Mouse (Mus musculus) erythroblast, adult 5-6 weeks (primary cell): Measurements from ENCODE around the gene Slc48a1. TPM values are rescaled to one million over a fixed set of nuclear protein-coding genes. Genes with fewer than 3 reads are reported as not detected.
A peak's percentile ranks its signal among the peaks of the same experiment; 100 is the strongest.

Experiments
- ATAC-seq: replicated peaks from 2 replicates; pipeline ENCODE4 v1.8.0; 2016; ENCODE audit warnings: moderate number of reproducible peaks, mild to moderate bottlenecking, moderate TSS enrichment, inconsistent platforms; ENCODE audit not compliant: poor library complexity, low FRiP score, severe bottlenecking
- total RNA-seq, 2 experiments: library from RNA; stranded (forward) in 1 of 2; stranded (reverse) in 1 of 2; fragments of 150-400 nt in 1 of 2; fragments of 200-764, 138-1000 nt in 1 of 2; gene quantifications; 2 replicates each; pipeline versions ENCODE4 v1.2.3 to v1.2.4; 2015 to 2017; ENCODE audit warnings: low replicate concordance in 2 of 2

Gene Slc48a1
- total RNA-seq, 2 experiments from 2014 or later = 185 to 187 TPM

GRCm38 (mm10) chr15:97836153-97836893 lies 58.0 kb downstream of the Slc48a1 start:
- ATAC-seq = no peak

DNA sequence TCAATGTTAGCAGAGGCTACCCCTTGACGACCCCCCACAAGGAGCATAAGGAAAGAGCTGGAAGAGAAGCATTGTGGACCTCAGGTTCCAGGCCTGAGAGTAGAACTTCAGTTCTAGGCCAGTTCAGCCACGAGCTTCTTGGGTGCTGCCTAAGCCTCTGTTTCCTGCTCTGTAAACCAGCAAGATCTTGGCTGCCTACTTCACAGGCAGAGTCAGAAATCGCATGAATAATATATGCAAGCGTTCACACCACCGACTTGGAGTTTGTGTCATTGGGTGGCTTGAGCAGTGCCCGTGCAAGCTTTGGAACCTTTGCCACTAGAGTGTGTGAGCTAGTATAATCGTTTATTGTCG lies 58.6 kb downstream of the Slc48a1 start:
- ATAC-seq = no peak

GRCm38 (mm10) chr15:97837491-97838061 lies 59.3 kb downstream of the Slc48a1 start:
- no peak for ATAC-seq

DNA sequence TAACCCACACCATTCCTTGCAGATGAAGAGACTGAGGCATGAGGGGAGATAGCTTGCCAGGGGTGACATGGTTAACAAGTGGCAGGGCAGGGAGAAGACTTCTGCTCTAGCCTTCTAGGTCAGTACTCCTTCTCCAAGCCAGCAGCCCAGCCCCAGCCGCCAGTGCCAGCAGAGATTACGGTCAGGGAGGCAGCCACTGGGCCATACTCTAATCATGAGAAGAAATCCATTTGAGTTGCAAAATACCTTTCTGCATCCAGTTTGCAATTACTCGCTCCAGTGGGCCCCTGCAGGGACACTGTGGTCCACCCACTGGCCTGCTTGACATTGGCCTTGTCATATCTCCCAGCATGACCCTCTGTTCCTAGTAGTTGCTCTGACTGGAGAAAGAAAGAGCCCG lies 60.1 kb downstream of the Slc48a1 start:
- no peak for ATAC-seq

DNA sequence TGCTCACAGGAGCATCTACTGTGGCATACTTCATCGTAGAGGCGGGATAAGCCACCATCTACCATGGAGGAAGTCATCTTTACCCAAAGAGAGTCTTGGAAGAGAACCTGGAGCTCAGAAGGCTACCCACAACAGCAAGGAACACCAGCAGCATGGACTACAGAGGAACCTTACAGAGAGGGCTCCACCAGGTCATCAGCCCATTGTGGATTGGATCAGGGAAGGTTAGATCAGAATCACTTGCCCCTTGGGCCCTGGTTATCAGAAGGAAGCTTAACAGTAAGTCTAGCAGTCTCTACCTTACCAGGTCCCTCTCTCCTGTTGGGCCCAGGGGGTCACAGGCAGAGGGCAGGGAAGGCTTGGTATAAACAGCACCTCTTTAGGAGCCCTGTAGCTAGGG lies 60.7 kb downstream of the Slc48a1 start:
- no peak for ATAC-seq

GRCm38 (mm10) chr15:97839473-97839872 lies 61.2 kb downstream of the Slc48a1 start:
- ATAC-seq = no peak

- peak; percentile 57 for ATAC-seq
These were observed 61.7 kb downstream of the Slc48a1 start for GRCm38 (mm10) chr15:97839991-97840455.

GRCm38 (mm10) chr15:97840781-97841180 lies 62.5 kb downstream of the Slc48a1 start:
- no peak for ATAC-seq

- no peak for ATAC-seq
These were observed 63.1 kb downstream of the Slc48a1 start for GRCm38 (mm10) chr15:97841383-97841782.

DNA sequence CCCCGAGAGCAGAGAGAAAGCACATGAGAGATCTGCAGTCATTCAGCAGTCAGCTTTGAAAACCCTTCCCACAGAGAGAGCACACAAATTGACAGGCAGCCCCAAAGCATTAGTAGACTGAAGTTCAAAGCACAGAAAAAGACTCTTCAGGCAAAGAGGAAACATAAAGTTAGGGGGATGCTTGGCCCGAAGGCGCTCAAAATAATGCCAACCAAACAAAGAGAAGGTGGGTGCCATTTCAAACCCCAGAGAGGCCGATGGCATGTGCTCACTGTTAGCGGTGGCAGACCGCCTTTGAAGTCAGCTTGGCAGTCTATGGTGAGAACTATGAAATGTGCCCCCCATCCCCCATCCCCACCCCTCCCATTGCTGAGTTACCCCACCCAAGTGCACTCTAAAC lies 63.7 kb downstream of the Slc48a1 start:
- no peak for ATAC-seq

Other genes starting within 250 kb of the Slc48a1 start
- gene Rpap3, start 72.7 kb upstream of the Slc48a1 start, total RNA-seq (2015; ENCODE audit: low replicate concordance) = 0.84 and 2.9 TPM in 2 replicates
- 3.8 and 5.4 TPM in 2 replicates for gene Rpap3, start 72.7 kb upstream of the Slc48a1 start, total RNA-seq (2017; ENCODE audit: low replicate concordance)
- gene Endou, start 47.2 kb upstream of the Slc48a1 start, total RNA-seq (2015; ENCODE audit: low replicate concordance) = not detected in 2 replicates
- gene Endou, start 47.2 kb upstream of the Slc48a1 start, total RNA-seq (2017; ENCODE audit: low replicate concordance) = not detected in 2 replicates
- gene Rapgef3, start 10.5 kb upstream of the Slc48a1 start, total RNA-seq (2015; ENCODE audit: low replicate concordance) = not detected in 2 replicates
- gene Rapgef3, start 10.5 kb upstream of the Slc48a1 start, total RNA-seq (2017; ENCODE audit: low replicate concordance) = 2.3 and 2.6 TPM in 2 replicates
- 3.5 and 7.7 TPM in 2 replicates for gene Hdac7, start 66.0 kb downstream of the Slc48a1 start, total RNA-seq (2015; ENCODE audit: low replicate concordance)
- gene Hdac7, start 66.0 kb downstream of the Slc48a1 start, total RNA-seq (2017; ENCODE audit: low replicate concordance) = 1.1 and 3.8 TPM in 2 replicates
- gene Vdr, start 132.1 kb downstream of the Slc48a1 start, total RNA-seq (2015; ENCODE audit: low replicate concordance) = 0.19 and 0.21 TPM in 2 replicates
- gene Vdr, start 132.1 kb downstream of the Slc48a1 start, total RNA-seq (2017; ENCODE audit: low replicate concordance) = 0.26 TPM in 1 of 2 replicates, not detected in the other
- 8.2 and 18.3 TPM in 2 replicates for gene Tmem106c, start 185.7 kb downstream of the Slc48a1 start, total RNA-seq (2015; ENCODE audit: low replicate concordance)
- gene Tmem106c, start 185.7 kb downstream of the Slc48a1 start, total RNA-seq (2017; ENCODE audit: low replicate concordance) = 1.4 and 4.3 TPM in 2 replicates
- not detected in 2 replicates for gene Col2a1, start 226.2 kb downstream of the Slc48a1 start, total RNA-seq (2015; ENCODE audit: low replicate concordance)
- not detected in 2 replicates for gene Col2a1, start 226.2 kb downstream of the Slc48a1 start, total RNA-seq (2017; ENCODE audit: low replicate concordance)